Mouse (Mus musculus) small intestine, adult 2 months (tissue): ENCODE measurements at regions not wholly inside any gene's neighbourhood (a gene's known extent, or its start where the extent isn't known, plus 50 kb on each side); places are given as distances from the start of the nearest gene placed in this dataset.

Experiments
- H3K27ac ChIP-seq: fragments of 200-500 bp; 2 replicates; pipeline ENCODE4 v1.5.1; 2012; ENCODE audit warnings: low read depth, low read length, control low read depth, inconsistent platforms; ENCODE audit not compliant: insufficient read depth
- H3K27me3 ChIP-seq: fragments of 200-500 bp; 2 replicates; pipeline ENCODE4 v1.6.1; 2012; ENCODE audit warnings: mild to moderate bottlenecking, moderate library complexity, low read length, inconsistent platforms; ENCODE audit not compliant: control insufficient read depth, insufficient read depth
- H3K36me3 ChIP-seq: fragments of 200-500 bp; 2 replicates; pipeline ENCODE4 v1.6.1; 2012; ENCODE audit warnings: mild to moderate bottlenecking, low read length, control low read depth, inconsistent platforms; ENCODE audit not compliant: control insufficient read depth, insufficient read depth
- H3K4me1 ChIP-seq: fragments of 200-500 bp; 2 replicates; pipeline ENCODE4 v1.6.1; 2012; ENCODE audit warnings: low read length, inconsistent platforms, mixed read lengths; ENCODE audit not compliant: control insufficient read depth, insufficient read depth, insufficient read length
- H3K4me3 ChIP-seq: fragments of 200-500 bp; 2 replicates; pipeline ENCODE4 v1.5.1; 2012; ENCODE audit warnings: low read depth, mild to moderate bottlenecking, control low read depth, inconsistent platforms, low read length, moderate library complexity
- CTCF ChIP-seq: fragments of 200-500 bp; IDR thresholded peaks from 2 replicates; pipeline ENCODE4 v1.5.1; 2012; ENCODE audit warnings: low read depth, mild to moderate bottlenecking, control low read depth, inconsistent platforms, low read length, moderate library complexity, mixed read lengths; ENCODE audit not compliant: insufficient replicate concordance, insufficient read length; ENCODE audit errors: extremely low read depth
- POLR2A ChIP-seq: fragments of 200-500 bp; IDR thresholded peaks from 2 replicates; pipeline ENCODE4 v1.6.1; 2012; ENCODE audit warnings: low read depth, mild to moderate bottlenecking, control low read depth, inconsistent platforms, low read length, moderate library complexity
- WGBS: fragments of 180-500 bp; shearing (Covaris S2); methylation state at CpG from one replicate; pipeline ENCODE4 v1.1.7; 2018; 5-methylcytosine and 5-hydroxymethylcytosine counted together

DNA sequence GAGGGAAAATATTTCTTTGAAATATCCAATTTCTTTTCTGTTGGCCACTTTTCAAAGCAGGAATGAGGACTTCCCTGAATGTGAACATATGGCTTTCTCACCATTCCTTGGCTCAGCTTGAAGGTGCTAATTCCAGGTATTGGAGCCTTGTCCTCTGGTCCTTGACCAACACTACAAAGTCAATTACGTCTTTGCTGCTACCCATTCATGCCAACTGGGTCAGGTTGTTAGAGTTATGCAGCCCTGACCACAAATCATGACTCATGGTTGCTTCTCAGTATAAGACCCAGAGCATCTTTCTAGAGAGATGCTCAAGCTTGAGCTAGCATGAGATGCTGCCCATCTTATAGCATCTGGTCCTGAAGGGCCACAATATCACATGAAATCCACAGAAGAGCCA, 141.0 kb upstream of the Adamts9 start:
- Histone ChIP-seq H3K27ac (no peak overlapping the region), H3K4me1 (no peaks in the 10 kb centered on the region), H3K36me3 (no peaks in the 10 kb centered on the region), H3K4me3 (no peak overlapping the region), H3K27me3 (no peaks in the 10 kb centered on the region)
- WGBS = 75% methylated on average over 1 of the region's 1 CpGs
- no peak for TF ChIP-seq CTCF
- no peak for TF ChIP-seq POLR2A

DNA sequence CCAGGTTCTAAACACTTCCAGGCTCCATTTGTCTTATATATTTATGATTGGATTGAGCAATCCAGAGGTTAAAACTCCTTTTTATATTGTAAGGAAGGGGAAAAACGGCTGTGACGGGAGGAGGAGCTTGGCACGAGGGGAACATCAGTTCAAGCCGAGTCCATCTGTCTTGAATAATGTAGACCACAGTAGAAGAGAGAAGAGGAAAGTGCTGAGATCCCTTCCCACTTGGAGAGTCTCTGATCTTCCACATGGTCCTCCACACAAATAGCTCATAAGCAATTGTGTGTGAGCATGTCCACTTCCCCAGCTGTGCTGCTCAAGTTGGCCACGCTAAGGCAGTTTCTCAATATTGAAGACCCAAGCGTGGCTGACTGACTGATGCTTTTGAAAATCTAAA, 140.4 kb upstream of the Adamts9 start:
- TF ChIP-seq POLR2A (no peak), CTCF (no peak)
- no peaks in the 10 kb centered on the region for H3K4me1 ChIP-seq
- WGBS = 84% methylated on average over 6 of the region's 6 CpGs
- H3K4me3 ChIP-seq = no peak overlapping the region
- no peak overlapping the region for H3K27ac ChIP-seq
- H3K36me3 ChIP-seq = no peaks in the 10 kb centered on the region
- no peaks in the 10 kb centered on the region for H3K27me3 ChIP-seq

DNA sequence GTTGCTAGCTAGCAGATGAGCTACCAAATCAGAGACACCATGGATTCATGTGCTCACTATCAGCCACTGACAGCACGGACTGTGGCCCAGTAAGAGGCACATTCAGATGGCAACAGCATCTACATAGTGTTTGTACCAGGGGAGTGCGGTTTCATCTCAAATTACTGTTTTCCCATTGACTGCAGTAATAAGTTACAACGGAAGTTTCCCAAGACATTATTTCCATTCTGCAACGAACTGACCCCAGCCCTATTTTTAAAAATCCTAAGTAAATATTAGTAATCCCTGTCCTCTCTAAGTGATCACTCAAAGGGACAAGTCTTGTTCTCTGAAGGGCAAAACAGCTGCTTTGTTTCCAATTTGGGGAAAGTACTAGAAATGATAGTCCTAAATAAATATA, 138.9 kb upstream of the Adamts9 start:
- H3K36me3 ChIP-seq = no peaks in the 10 kb centered on the region
- no peak overlapping the region for H3K4me3 ChIP-seq
- H3K27me3 ChIP-seq = no peaks in the 10 kb centered on the region
- no peak for TF ChIP-seq POLR2A
- TF ChIP-seq CTCF = no peak
- H3K4me1 ChIP-seq = no peaks in the 10 kb centered on the region
- H3K27ac ChIP-seq = no peak overlapping the region
- 56% methylated on average over 4 of the region's 4 CpGs for WGBS

DNA sequence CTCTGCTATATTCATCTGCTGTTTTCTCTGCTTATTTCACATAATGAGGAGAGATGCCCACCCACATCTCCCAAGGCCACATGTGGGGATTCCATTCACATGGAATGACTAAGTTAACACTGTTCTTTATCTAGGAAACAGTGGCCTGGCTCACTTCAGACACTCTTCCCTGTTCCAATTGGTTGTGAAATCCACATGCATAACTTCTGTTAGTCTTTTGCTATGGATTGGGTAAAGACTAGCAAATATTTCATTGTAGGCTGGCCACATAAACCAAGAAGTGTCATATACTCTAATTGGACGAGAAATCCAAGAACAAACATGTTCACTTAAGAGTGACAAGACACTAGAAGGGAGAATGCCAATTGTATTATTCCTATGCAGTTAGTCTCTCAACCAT, 133.4 kb upstream of the Adamts9 start:
- H3K36me3 ChIP-seq = no peaks in the 10 kb centered on the region
- TF ChIP-seq CTCF (no peak), POLR2A (no peak)
- H3K27me3 ChIP-seq = no peaks in the 10 kb centered on the region
- H3K4me3 ChIP-seq = no peak overlapping the region
- no peak overlapping the region for H3K27ac ChIP-seq
- H3K4me1 ChIP-seq = no peaks in the 10 kb centered on the region
- WGBS = 67% methylated on average over 1 of the region's 1 CpGs

DNA sequence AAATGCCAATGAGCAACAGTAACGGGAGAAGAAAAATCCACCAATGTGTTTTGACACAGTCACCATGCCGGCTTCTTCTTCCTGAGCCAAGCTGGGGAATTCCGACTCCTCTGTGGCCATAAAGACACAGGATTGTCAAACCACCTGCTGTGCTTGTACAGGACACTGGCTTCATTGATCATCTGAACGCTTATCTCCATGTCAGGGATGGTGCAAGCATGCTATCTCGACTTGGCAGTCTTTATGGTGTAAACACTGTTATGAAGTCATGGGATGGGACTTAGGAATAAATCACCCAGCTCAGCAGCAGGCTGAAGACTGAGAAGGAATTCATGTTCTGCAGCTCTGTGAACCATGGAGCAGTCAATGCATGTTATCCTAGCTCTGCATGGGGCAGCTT, 132.6 kb upstream of the Adamts9 start:
- no peak for TF ChIP-seq POLR2A
- Histone ChIP-seq H3K27me3 (no peaks in the 10 kb centered on the region), H3K4me1 (no peaks in the 10 kb centered on the region), H3K36me3 (no peaks in the 10 kb centered on the region), H3K4me3 (no peak overlapping the region), H3K27ac (no peak overlapping the region)
- 30% methylated on average over 5 of the region's 5 CpGs for WGBS

DNA sequence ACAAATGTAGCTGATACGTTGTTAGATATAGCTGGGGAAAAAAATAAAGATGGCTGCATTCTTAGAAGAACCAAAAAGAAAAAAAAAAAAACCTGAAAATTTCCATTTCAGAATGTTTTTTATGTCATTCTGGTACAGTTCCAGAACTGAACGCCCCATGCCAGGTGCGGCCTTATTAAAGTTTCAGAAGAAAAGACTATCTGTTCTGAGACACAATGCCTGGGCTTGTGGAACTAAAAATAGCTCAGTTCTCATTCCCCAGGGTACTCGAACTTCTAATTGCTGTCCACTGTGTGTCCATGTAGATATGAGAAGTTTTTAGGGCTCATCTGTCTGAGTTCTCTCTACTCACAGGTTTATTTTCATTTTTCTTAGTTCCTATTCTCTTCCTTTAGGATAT, 131.7 kb upstream of the Adamts9 start:
- Histone ChIP-seq H3K4me1 (no peaks in the 10 kb centered on the region), H3K4me3 (no peak overlapping the region), H3K27me3 (no peaks in the 10 kb centered on the region), H3K36me3 (no peaks in the 10 kb centered on the region), H3K27ac (no peak overlapping the region)
- WGBS = 72% methylated on average over 4 of the region's 4 CpGs
- TF ChIP-seq CTCF (no peak), POLR2A (no peak)

DNA sequence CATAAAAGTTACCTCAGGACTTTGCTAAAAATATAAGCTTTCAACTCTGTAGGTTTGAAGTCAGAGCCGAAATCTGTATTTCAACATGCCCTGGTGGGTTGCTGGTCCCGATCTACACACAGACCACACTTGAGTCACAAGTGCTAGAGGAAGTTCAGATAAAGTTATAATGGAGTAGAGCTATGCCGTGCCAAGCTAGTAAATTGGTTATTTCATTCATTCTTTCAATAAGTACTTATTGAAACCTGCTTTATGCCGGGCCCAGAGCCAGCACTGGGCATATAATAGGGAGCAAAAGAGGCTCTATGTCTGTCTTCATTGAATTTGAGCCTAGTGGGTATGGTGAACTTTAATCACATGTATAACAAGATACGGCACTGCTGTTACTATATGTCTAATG, 127.6 kb upstream of the Adamts9 start:
- Histone ChIP-seq H3K36me3 (no peaks in the 10 kb centered on the region), H3K4me1 (no peaks in the 10 kb centered on the region), H3K27me3 (no peaks in the 10 kb centered on the region), H3K4me3 (no peak overlapping the region), H3K27ac (no peak overlapping the region)
- TF ChIP-seq CTCF (no peak), POLR2A (no peak)
- 74% methylated on average over 5 of the region's 5 CpGs for WGBS

DNA sequence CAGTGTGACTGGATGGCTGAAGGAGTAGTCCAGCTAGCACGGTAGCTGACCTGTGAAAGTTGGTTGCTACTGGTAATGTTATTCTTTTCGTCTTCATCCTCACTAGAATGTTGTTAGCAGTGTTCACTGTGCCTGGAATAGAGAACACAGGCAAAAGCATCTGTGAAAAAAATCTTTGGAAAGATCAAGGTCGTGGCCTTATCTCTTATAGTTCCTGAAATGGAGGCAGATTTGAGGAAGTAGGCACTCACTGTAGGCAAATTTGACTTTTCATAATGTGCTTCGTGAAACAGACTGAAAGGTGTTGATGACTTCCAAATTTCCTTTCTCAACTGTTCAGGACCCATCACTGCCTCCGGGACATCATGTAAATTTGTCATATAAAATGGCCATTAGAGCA, 124.5 kb upstream of the Adamts9 start:
- TF ChIP-seq CTCF (no peak), POLR2A (no peak)
- H3K36me3 ChIP-seq = no peaks in the 10 kb centered on the region
- WGBS = 75% methylated on average over 5 of the region's 5 CpGs
- H3K4me3 ChIP-seq = no peak overlapping the region
- peaks cover 2% of the 10 kb centered on the region; the same call in 1 of the 2 replicates for H3K4me1 ChIP-seq
- no peaks in the 10 kb centered on the region for H3K27me3 ChIP-seq
- H3K27ac ChIP-seq = no peak overlapping the region
